Mouse (Mus musculus): Measurements from ENCODE around the gene Cd5l.

GRCm38 (mm10) chr3:87420645-87421044 is 63.0 kb downstream of the Cd5l start:
- TF ChIP-seq POLR2A (IDR thresholded peaks at IDR 0.05; ENCODE audit: insufficient read length, low read depth): no peak
- no peak for TF ChIP-seq E2F4 (IDR thresholded peaks at IDR 0.05; ENCODE audit: insufficient read depth)
- TF ChIP-seq MYOG (IDR thresholded peaks at IDR 0.05; ENCODE audit: control insufficient read depth in 1 of 3, insufficient read depth in 1 of 3, insufficient read length in 2 of 3, low read depth in 2 of 3): no peak
- no peak for TF ChIP-seq SRF (IDR thresholded peaks at IDR 0.05; ENCODE audit: control insufficient read depth, insufficient read length, low read depth)

Measured in myocyte (in vitro differentiated cells).